Mouse (Mus musculus): ENCODE data around the gene Abca14. TPM values are rescaled to one million over a fixed set of nuclear protein-coding genes. Genes with fewer than 3 reads are reported as not detected.
"Not testable (repeated sequence)": the region's sequence is repeated elsewhere in the genome, so short reads cannot be mapped to it uniquely, and the experiment has no call there.

Gene Abca14
- total RNA-seq, 1 experiment from 2014 or later, result not detected

DNA sequence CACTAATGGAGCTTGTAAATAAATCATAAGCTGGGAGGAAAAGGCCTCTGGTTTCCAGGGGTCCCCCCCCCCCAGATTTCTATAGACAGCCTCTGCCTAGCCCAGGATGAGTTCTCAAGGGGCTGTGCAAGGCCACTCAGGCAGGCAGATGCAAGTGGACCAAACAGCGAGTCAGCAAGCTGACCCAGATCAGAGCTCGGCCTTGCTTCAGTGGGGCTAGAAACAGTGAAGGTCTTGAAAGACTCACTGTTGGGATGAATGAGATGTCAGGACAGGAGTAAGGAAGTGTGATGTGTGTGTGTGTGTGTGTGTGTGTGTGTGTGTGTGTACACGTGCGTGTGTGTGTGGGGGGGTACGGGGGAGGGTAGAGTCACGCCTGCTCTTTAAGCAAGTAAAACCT lies 10.9 kb upstream of the Abca14 start:
- ATAC-seq (ENCODE audit: extremely low read depth, insufficient number of reproducible peaks, low FRiP score, poor library complexity, severe bottlenecking), result no peak

DNA sequence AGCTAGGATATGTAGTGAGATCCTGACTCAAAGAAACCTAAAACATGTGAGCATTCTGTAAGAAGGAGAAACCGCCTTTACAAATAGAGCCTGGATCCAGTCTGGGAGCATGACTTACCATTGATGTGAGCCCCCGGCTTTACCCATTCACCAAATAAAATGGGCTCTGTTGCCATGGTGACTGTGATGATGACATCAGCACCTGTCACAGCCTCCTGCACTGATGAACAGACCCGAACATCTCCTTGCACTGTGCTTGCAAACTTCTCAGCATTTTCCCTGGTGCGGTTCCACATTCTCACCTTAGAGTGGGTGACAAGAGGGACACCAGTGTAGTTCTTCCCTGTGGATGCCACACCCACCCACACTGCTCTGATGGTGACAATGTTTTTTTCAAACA lies 8.6 kb upstream of the Abca14 start:
- ATAC-seq (ENCODE audit: extremely low read depth, insufficient number of reproducible peaks, low FRiP score, poor library complexity, severe bottlenecking), result no peak

GRCm38 (mm10) chr7:120201231-120201744 lies 2.5 kb upstream of the Abca14 start:
- ATAC-seq (ENCODE audit: extremely low read depth, insufficient number of reproducible peaks, low FRiP score, poor library complexity, severe bottlenecking), result no peak

DNA sequence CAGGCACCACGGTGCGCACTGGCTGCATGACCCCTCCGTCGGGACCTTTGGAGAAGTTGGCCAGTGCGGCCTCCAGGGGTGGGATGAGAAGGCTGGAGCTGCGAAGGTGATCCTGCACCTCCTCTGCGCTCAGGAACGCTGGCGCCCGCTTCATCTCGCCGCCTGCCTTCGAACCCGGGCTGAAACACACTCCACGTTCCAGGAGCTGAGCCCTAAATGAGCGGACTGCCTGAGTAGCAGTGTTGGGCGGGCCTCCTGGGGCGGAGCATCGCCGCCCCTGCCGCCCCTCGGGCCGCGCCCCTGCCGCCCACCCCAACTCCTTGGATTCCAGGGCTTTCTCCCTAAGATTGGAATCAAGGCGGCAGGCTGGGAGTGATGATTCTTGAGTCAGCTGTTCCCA lies 2.0 kb upstream of the Abca14 start, which contains the start of gene Crym:
Gene Crym, minus strand, starts transcription at position 341 of the 400 bp plus-strand sequence.
- no peak for ATAC-seq (ENCODE audit: extremely low read depth, insufficient number of reproducible peaks, low FRiP score, poor library complexity, severe bottlenecking)

GRCm38 (mm10) chr7:120205989-120206388 lies 2.2 kb downstream of the Abca14 start:
- ATAC-seq (ENCODE audit: extremely low read depth, insufficient number of reproducible peaks, low FRiP score, poor library complexity, severe bottlenecking), result no peak

DNA sequence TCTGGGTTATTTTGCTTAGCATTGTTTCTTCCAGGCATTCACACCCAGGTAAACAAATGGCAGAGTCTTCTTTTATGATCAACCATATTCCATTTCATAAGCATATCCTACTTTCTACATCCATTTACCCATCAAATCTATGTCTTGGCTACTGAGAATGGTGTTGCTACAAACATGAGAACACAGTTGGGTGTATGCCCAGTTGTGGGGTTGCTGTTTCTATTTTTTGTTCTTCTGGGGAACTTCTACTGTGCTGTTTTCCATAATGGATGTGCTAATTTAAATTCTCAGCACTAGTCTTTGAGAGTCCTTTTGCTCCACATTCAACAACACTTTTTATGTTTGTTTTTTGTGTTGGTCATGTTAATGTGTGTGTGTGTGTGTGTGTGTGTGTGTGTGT lies 24.8 kb downstream of the Abca14 start:
- no peak for ATAC-seq (ENCODE audit: extremely low read depth, insufficient number of reproducible peaks, low FRiP score, poor library complexity, severe bottlenecking)

GRCm38 (mm10) chr7:120241092-120241491 lies 37.3 kb downstream of the Abca14 start:
- ATAC-seq (ENCODE audit: extremely low read depth, insufficient number of reproducible peaks, low FRiP score, poor library complexity, severe bottlenecking), result no peak

- ATAC-seq (ENCODE audit: extremely low read depth, insufficient number of reproducible peaks, low FRiP score, poor library complexity, severe bottlenecking), result no peak
Observed at GRCm38 (mm10) chr7:120271135-120271991, 67.6 kb downstream of the Abca14 start.

DNA sequence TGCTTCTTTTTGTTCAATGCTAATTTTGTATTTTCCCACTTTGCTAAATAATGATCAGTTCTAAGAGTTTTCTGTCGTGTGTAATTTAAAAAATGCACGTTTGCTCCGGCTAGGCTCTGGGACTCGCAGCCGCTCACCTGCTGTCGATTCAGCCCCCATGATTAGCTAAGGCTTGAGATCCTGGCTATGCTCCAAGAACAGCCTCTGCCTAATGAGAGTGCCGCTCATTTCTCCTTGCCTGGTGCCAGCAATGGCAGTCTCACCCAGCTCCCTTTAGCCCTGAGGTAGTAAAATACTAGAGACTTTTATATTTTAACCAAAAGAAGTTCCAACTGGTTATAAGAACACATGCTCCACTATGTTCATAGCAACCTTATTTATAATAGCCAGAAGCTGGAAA lies 68.3 kb downstream of the Abca14 start:
- no peak for ATAC-seq (ENCODE audit: extremely low read depth, insufficient number of reproducible peaks, low FRiP score, poor library complexity, severe bottlenecking)

GRCm38 (mm10) chr7:120285286-120285685 lies 81.5 kb downstream of the Abca14 start:
- ATAC-seq (ENCODE audit: extremely low read depth, insufficient number of reproducible peaks, low FRiP score, poor library complexity, severe bottlenecking), result no peak

- no peak for ATAC-seq (ENCODE audit: extremely low read depth, insufficient number of reproducible peaks, low FRiP score, poor library complexity, severe bottlenecking)
Observed at GRCm38 (mm10) chr7:120316086-120316485, 112.3 kb downstream of the Abca14 start.

DNA sequence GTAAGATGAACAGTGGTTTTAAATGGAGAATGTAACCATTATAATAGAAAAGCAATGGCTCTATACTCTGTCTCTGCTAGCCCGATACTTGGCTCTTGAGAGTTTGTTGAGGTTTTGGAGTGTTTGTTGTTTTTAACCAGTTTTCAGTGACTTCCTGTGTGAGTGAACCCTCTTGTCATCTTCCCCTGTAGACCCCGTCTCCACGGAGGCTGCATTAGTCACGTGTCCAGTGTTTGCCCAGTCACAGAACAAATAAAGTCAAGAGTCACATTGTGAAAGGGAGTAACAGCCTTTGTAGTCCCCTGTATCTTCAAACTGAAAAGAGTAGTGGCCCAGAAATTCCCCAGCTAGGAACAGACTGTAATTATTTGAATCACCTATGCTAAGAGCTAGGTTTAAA lies 119.2 kb downstream of the Abca14 start:
- ATAC-seq (ENCODE audit: extremely low read depth, insufficient number of reproducible peaks, low FRiP score, poor library complexity, severe bottlenecking), result no peak

GRCm38 (mm10) chr7:120325911-120326310 lies 122.2 kb downstream of the Abca14 start:
- not testable (repeated sequence) for ATAC-seq (ENCODE audit: extremely low read depth, insufficient number of reproducible peaks, low FRiP score, poor library complexity, severe bottlenecking)

- no peak for ATAC-seq (ENCODE audit: extremely low read depth, insufficient number of reproducible peaks, low FRiP score, poor library complexity, severe bottlenecking)
Observed at GRCm38 (mm10) chr7:120327220-120328073, 123.7 kb downstream of the Abca14 start.

- no peak for ATAC-seq (ENCODE audit: extremely low read depth, insufficient number of reproducible peaks, low FRiP score, poor library complexity, severe bottlenecking)
Observed at GRCm38 (mm10) chr7:120328087-120328793, 124.5 kb downstream of the Abca14 start, which contains the start of gene Abca15. TSS of gene Abca15 (plus strand) at chr7:120328670.

GRCm38 (mm10) chr7:120361159-120361558 lies 157.4 kb downstream of the Abca14 start:
- ATAC-seq (ENCODE audit: extremely low read depth, insufficient number of reproducible peaks, low FRiP score, poor library complexity, severe bottlenecking), result no peak
